Mouse (Mus musculus) mouse trophoblast stem cell (cell line): ENCODE data around the gene Olfr427.
"Not testable (repeated sequence)": the region's sequence is repeated elsewhere in the genome, so short reads cannot be mapped to it uniquely, and the experiment has no call there.

ENCODE experiments used
- in situ Hi-C, 2 experiments: fragments of 300-500 bp; cut with MseI, MboI; formaldehyde crosslinking; loops; 2 replicates in 1 of 2; 3 replicates in 1 of 2; pipeline ENCODE4 v1.15.1; 2025

Gene Olfr427

GRCm38 (mm10) chr1:174096591-174096990 is at the start of gene Olfr427:
Olfr427 (plus strand) TSS chr1:174096891.
- in situ Hi-C loops: no loop called here

- in situ Hi-C loops: not testable (repeated sequence)
Measured at GRCm38 (mm10) chr1:174048227-174048626, 48.5 kb upstream of the Olfr427 start.

- in situ Hi-C loops: no loop called here
Measured at GRCm38 (mm10) chr1:174048893-174049292, 47.8 kb upstream of the Olfr427 start, which contains the start of gene Olfr432. Olfr432 (plus strand) TSS chr1:174049205.

GRCm38 (mm10) chr1:174049357-174049756 is 47.3 kb upstream of the Olfr427 start:
- in situ Hi-C loops: not testable (repeated sequence)

- in situ Hi-C loops: no loop called here
Measured at GRCm38 (mm10) chr1:174050532-174050931, 46.2 kb upstream of the Olfr427 start.

- in situ Hi-C loops: no loop called here
Measured at GRCm38 (mm10) chr1:174051515-174051914, 45.2 kb upstream of the Olfr427 start.

- in situ Hi-C loops: no loop called here
Measured at GRCm38 (mm10) chr1:174051931-174052536, 44.7 kb upstream of the Olfr427 start.

- in situ Hi-C loops: no loop called here
Measured at GRCm38 (mm10) chr1:174052981-174053380, 43.7 kb upstream of the Olfr427 start.

- in situ Hi-C loops: no loop called here
Measured at GRCm38 (mm10) chr1:174055248-174055647, 41.4 kb upstream of the Olfr427 start.

- in situ Hi-C loops: no loop called here
Measured at GRCm38 (mm10) chr1:174066305-174066704, 30.4 kb upstream of the Olfr427 start, which contains the start of gene Olfr430. Olfr430 (plus strand) TSS chr1:174066605.

- in situ Hi-C loops: no loop called here
Measured at GRCm38 (mm10) chr1:174084031-174084430, 12.7 kb upstream of the Olfr427 start, which contains the start of gene Olfr429. Olfr429 (plus strand) TSS chr1:174084331.

GRCm38 (mm10) chr1:174103735-174104134 is 7.0 kb downstream of the Olfr427 start:
- in situ Hi-C loops: loop anchor here (10.0 to 25.0 kb wide), 2 partner anchors 641 to 649 kb away; no protein-coding TSS in a partner anchor

- in situ Hi-C loops: loop anchor here in 1 of 2 experiments (25.0 kb wide), 1 partner anchor 659 kb away; no protein-coding TSS in a partner anchor
Measured at GRCm38 (mm10) chr1:174121062-174121461, 24.4 kb downstream of the Olfr427 start, which contains the start of gene Olfr231. Olfr231 (minus strand) TSS chr1:174121162.

GRCm38 (mm10) chr1:174131217-174131616 is 34.5 kb downstream of the Olfr427 start, which contains the start of gene Olfr424:
Olfr424 (plus strand) TSS chr1:174131517.
- in situ Hi-C loops: no loop called here

GRCm38 (mm10) chr1:174131999-174132398 is 35.3 kb downstream of the Olfr427 start:
- in situ Hi-C loops: no loop called here

GRCm38 (mm10) chr1:174141384-174141783 is 44.7 kb downstream of the Olfr427 start:
- in situ Hi-C loops: no loop called here

GRCm38 (mm10) chr1:174146696-174147095 is 50.0 kb downstream of the Olfr427 start:
- in situ Hi-C loops: no loop called here

- in situ Hi-C loops: no loop called here
Measured at GRCm38 (mm10) chr1:174149289-174149688, 52.6 kb downstream of the Olfr427 start.
